Mouse (Mus musculus) forebrain, postnatal 0 days (tissue): ENCODE results near the gene Tmem189. TPM values are rescaled to one million over a fixed set of nuclear protein-coding genes. Genes with fewer than 3 reads are reported as not detected.
A peak's percentile ranks its signal among the peaks of the same experiment; 100 is the strongest.

ENCODE experiments used
- ATAC-seq: fragments of 200-750 bp; cut with Nextera tagmentation; 2 replicates; pipeline ENCODE4 v1.8.0; 2017; ENCODE audit warnings: mild to moderate bottlenecking, moderate library complexity
- DNase-seq: peaks from one replicate; pipeline ENCODE4 v3.0.0-alpha.2; 2015
- H3K27ac ChIP-seq: fragments of 300-500 bp; sonication (generic); 2 replicates; pipeline ENCODE4 v1.5.1; 2014; ENCODE audit warnings: low read depth, mild to moderate bottlenecking, antibody characterized with exemption, low read length, moderate library complexity, mixed read lengths
- H3K27me3 ChIP-seq: fragments of 300-500 bp; sonication (generic); 2 replicates; pipeline ENCODE4 v1.6.1; 2014; ENCODE audit warnings: mild to moderate bottlenecking, low read length, mixed read lengths; ENCODE audit not compliant: insufficient read depth
- H3K36me3 ChIP-seq: fragments of 300-500 bp; sonication (generic); 2 replicates; pipeline ENCODE4 v1.6.1; 2014; ENCODE audit warnings: mild to moderate bottlenecking, moderate library complexity; ENCODE audit not compliant: insufficient read depth
- H3K4me1 ChIP-seq: fragments of 300-500 bp; sonication (generic); 2 replicates; pipeline ENCODE4 v1.6.1; 2014; ENCODE audit warnings: antibody characterized with exemption; ENCODE audit not compliant: insufficient read depth
- H3K4me2 ChIP-seq: fragments of 300-500 bp; sonication (generic); 2 replicates; pipeline ENCODE4 v1.6.1; 2014; ENCODE audit warnings: low read depth, mild to moderate bottlenecking, moderate library complexity
- H3K4me3 ChIP-seq: fragments of 300-500 bp; sonication (generic); 2 replicates; pipeline ENCODE4 v1.5.1; 2014; ENCODE audit warnings: low read depth, low read length, mixed read lengths
- H3K9ac ChIP-seq: fragments of 300-500 bp; sonication (generic); 2 replicates; pipeline ENCODE4 v1.6.1; 2014; ENCODE audit warnings: mild to moderate bottlenecking
- H3K9me3 ChIP-seq: fragments of 300-500 bp; sonication (generic); 2 replicates; pipeline ENCODE4 v1.6.1; 2016; ENCODE audit warnings: low read length
- CTCF ChIP-seq: sonication (generic); IDR thresholded peaks from 2 replicates; pipeline ENCODE4 v1.5.1; 2016; ENCODE audit warnings: antibody characterized with exemption, control low read depth, low read depth
- WGBS: fragments of 180-500 bp; shearing (Covaris S2); extraction: QIAGEN DNeasy Blood & Tissue Kit; methylation state at CpG from one replicate; pipeline ENCODE4 v1.1.7; 2014; 5-methylcytosine and 5-hydroxymethylcytosine counted together
- polyA plus RNA-seq: library from polyadenylated mRNA; unstranded; fragments of >200 nt; fragmentation: Nextera tagmentation; extraction: Ambion mirVana; gene quantifications from 2 replicates; pipeline ENCODE4 v1.2.1, GENCODE M21; 2015
- total RNA-seq: library from RNA; depleted of rRNA; stranded (reverse); fragments of >200 nt; gene quantifications from 2 replicates; pipeline ENCODE4 v1.2.3, GENCODE M21; 2014

Tmem189 gene
- total and polyA plus RNA-seq, 2 experiments from 2014 or later: 38.4 to 39.5 TPM

DNA sequence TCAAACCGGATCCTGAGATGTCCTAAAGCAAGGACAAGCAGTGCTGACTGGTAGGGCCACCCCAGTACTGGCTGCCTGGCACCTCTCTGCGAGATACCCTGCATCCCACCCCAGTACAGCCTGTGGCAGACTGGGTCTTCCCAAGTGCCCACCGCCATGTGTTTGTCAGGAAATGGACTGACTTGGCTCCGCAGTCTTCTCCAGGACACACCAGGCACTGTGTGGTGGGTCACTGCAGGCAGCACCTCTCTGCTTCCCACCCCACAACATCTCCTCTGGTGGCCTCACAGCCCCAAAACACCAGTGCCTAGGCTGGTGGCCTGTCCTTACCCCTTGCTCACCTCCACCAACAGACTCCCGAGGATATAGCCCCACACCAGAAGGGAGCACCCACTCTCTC lies 59.2 kb downstream of the Tmem189 start:
- Histone ChIP-seq H3K27ac (no peak overlapping the region), H3K9me3 (no peaks in the 10 kb centered on the region), H3K9ac (peak overlapping the region; percentile 90), H3K36me3 (peaks cover 9% of the 10 kb centered on the region; the same call in 1 of the 2 replicates), H3K4me2 (peak overlapping the region; percentile 78), H3K27me3 (no peaks in the 10 kb centered on the region), H3K4me1 (peaks cover 20% of the 10 kb centered on the region), H3K4me3 (peak overlapping the region; percentile 93)
- WGBS: 81% methylated on average over 5 of the region's 5 CpGs
- ATAC-seq (no peak), DNase-seq (no peak)
- no peak for TF ChIP-seq CTCF

DNA sequence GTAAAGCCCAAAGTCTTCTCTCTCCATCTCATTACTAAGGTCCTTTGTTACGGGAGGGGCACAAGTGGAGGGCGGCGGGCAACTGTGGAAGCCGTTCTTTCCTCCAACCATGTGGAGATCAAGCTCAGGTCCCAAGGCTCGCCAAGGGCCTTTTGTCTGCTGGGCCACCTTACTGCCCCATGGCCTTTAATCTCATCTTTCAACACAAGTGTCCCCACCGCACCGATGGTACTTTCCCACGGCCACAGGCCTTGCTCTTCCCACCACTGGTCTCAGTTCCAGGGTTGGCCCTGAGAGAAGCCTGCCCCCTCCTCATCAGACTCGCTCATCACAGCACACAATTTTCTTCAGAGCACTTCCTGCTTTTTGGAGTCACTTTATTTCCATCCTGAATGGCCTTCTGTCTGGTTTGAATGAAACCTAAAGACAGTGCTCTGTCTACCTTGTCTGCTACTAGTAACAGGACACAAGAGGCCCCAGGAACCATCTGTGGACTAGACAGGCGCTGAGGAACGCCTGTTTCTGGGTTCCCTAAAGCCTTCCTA lies 59.9 kb downstream of the Tmem189 start:
- Histone ChIP-seq H3K36me3 (peaks cover 9% of the 10 kb centered on the region; the same call in 1 of the 2 replicates), H3K27ac (no peak overlapping the region), H3K27me3 (no peaks in the 10 kb centered on the region), H3K4me3 (no peak overlapping the region), H3K4me2 (no peak overlapping the region), H3K4me1 (peaks cover 20% of the 10 kb centered on the region), H3K9ac (no peak overlapping the region), H3K9me3 (no peaks in the 10 kb centered on the region)
- no peak for TF ChIP-seq CTCF
- no peak for DNase-seq
- WGBS: 74% methylated on average over 11 of the region's 11 CpGs
- no peak for ATAC-seq

DNA sequence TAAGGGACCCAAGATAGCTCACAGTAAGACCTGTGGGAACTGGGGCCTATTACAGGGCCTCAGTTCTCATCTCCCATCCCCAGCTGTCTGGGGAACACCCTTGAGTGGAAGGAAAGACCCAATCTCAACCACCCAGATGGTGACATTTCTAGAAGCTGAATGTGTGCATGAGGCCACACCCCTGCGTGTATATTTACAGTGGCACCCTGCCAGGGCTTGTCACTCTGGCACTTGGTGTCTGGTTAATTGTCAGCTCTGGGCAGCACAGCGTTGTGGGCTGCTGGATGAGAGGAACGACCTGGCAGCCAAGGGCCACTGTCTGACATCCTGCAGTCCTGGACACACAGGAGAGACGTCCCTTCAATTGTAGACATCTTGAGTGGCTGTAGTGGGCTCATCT lies 60.8 kb downstream of the Tmem189 start:
- 30% methylated on average over 4 of the region's 4 CpGs for WGBS
- Histone ChIP-seq H3K4me2 (no peak overlapping the region), H3K9ac (no peak overlapping the region), H3K27me3 (no peaks in the 10 kb centered on the region), H3K9me3 (no peaks in the 10 kb centered on the region), H3K4me1 (peaks cover 16% of the 10 kb centered on the region), H3K36me3 (peaks cover 9% of the 10 kb centered on the region; the same call in 1 of the 2 replicates), H3K27ac (no peak overlapping the region), H3K4me3 (no peak overlapping the region)
- DNase-seq (no peak), ATAC-seq (no peak)
- TF ChIP-seq CTCF: no peak

DNA sequence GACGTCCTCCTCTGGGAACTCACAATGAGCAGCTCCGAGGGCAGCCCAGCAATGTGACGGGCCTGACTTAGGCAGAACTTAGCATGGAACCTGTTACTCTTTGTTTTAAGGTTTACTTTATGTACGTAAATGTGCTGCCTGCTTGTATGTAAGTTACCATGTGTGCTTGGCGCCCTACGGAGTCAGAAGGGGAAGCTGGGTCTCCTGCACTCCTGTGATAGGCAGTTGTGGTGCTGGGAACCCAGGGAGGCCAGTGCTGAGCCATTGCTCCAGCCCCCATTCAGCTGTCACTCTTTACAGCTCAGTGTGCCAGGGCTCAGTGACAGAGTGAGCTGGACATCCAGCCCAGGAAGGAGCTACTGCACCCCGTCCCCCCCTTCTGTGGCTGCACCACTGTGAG lies 62.6 kb downstream of the Tmem189 start:
- no peak for DNase-seq
- no peaks in the 10 kb centered on the region for H3K27me3 ChIP-seq
- ATAC-seq: no peak
- no peak overlapping the region for H3K4me2 ChIP-seq
- peaks cover 9% of the 10 kb centered on the region for H3K4me1 ChIP-seq
- H3K36me3 ChIP-seq: peaks cover 9% of the 10 kb centered on the region; the same call in 1 of the 2 replicates
- TF ChIP-seq CTCF: no peak
- no peak overlapping the region for H3K4me3 ChIP-seq
- H3K27ac ChIP-seq: no peak overlapping the region
- H3K9ac ChIP-seq: no peak overlapping the region
- 78% methylated on average over 7 of the region's 7 CpGs for WGBS
- no peaks in the 10 kb centered on the region for H3K9me3 ChIP-seq

DNA sequence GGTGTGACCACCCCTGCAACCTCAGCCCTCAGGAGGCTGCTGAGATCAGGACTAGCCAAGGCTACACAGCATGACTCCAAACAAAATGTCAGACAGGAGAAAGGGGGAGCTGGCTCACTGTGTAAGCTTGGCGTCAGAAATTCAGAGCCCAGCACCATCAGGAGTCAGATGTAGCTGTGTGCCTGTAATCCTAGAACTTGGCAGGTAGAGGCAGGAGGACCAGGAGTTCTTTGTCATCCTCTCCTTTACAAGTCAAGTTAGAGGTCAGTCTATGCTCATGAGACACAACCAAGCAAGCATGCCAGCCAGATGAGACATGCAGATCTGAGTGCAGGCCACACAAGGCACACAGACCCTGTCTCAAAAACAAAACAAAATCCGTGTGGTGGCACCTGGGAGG lies 64.0 kb downstream of the Tmem189 start:
- H3K4me3 ChIP-seq: no peak overlapping the region
- TF ChIP-seq CTCF: no peak
- H3K9ac ChIP-seq: no peak overlapping the region
- H3K4me2 ChIP-seq: no peak overlapping the region
- no peaks in the 10 kb centered on the region for H3K9me3 ChIP-seq
- whole genome bisulfite sequencing: 44% methylated on average over 2 of the region's 2 CpGs
- DNase-seq (no peak), ATAC-seq (no peak)
- H3K27me3 ChIP-seq: no peaks in the 10 kb centered on the region
- no peak overlapping the region for H3K27ac ChIP-seq
- peaks cover 7% of the 10 kb centered on the region for H3K4me1 ChIP-seq
- peaks cover 9% of the 10 kb centered on the region; the same call in 1 of the 2 replicates for H3K36me3 ChIP-seq

DNA sequence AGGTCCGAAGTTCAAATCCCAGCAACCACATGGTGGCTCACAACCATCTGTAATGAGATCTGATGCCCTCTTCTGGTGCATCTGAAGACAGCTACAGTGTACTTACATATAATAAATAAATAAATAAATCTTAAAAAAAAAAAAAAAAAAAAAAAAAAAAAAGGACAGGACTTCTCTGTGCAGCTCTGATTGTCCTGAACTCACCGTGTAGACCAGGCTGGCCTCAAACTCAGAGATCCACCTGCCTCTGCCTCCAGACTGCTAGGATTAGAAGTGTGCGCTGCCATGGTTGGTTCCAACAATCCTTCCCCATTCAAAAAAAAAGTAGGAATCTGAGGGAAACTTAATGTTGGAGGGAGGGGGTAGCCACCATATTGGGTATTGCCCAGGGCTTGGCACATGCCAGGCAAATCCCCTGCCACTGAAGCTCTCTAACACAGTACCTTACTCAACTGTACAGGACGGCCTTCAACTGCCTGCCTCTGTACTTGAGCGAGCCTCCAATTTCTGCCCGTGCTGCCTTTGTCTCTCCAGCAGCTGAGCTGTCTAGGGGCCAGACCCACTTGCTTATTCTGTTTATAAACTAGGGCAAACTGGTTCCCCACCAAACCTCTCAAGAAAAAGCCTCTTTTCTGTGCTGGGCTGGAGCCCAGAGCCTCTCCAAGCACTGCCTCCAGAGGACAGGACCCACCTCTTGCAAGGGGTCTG lies 65.1 kb downstream of the Tmem189 start:
- no peak overlapping the region; the same call in 1 of the 2 replicates for H3K27ac ChIP-seq
- no peak for TF ChIP-seq CTCF
- no peak overlapping the region for H3K9ac ChIP-seq
- DNase-seq (peak; percentile 12), ATAC-seq (peak; percentile 59)
- 70% methylated on average over 6 of the region's 6 CpGs for WGBS
- peaks cover 9% of the 10 kb centered on the region; the same call in 1 of the 2 replicates for H3K36me3 ChIP-seq
- no peak overlapping the region for H3K4me2 ChIP-seq
- H3K9me3 ChIP-seq: no peaks in the 10 kb centered on the region
- no peak overlapping the region for H3K4me3 ChIP-seq
- H3K4me1 ChIP-seq: no peaks in the 10 kb centered on the region
- H3K27me3 ChIP-seq: no peaks in the 10 kb centered on the region

DNA sequence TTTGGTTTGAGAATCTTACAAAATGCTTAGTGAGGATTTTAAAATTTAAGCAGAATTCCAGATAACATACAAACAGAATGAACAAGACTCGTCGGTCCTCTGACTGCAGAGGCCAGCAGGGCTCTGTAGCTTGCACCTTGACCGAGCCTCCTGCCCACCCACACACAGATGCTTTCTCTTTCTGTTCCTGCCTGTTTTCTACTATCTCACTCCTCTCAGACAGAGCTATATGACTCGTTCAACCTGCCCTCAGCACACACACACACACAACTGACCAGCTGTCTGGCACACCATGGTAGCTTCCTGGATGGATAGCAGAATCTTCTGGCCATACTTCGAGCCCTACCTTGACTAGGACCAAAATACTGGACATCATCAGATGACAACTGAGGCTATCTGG lies 66.7 kb downstream of the Tmem189 start:
- 83% methylated on average over 5 of the region's 5 CpGs for WGBS
- ATAC-seq: no peak
- Histone ChIP-seq H3K27ac (no peak overlapping the region), H3K9ac (no peak overlapping the region), H3K9me3 (no peaks in the 10 kb centered on the region), H3K4me2 (no peak overlapping the region), H3K27me3 (no peaks in the 10 kb centered on the region), H3K4me1 (no peaks in the 10 kb centered on the region), H3K36me3 (no peaks in the 10 kb centered on the region), H3K4me3 (no peak overlapping the region)
- TF ChIP-seq CTCF: no peak
- DNase-seq: no peak
